Mouse (Mus musculus) midbrain, postnatal 0 days (tissue): ENCODE data around the gene Tagln2. TPM values are rescaled to one million over a fixed set of nuclear protein-coding genes. Genes with fewer than 3 reads are reported as not detected.
A peak's percentile ranks its signal among the peaks of the same experiment; 100 is the strongest.

Experiments
- ATAC-seq: fragments of 200-750 bp; cut with Nextera tagmentation; 2 replicates; pipeline ENCODE4 v1.8.0; 2017; ENCODE audit warnings: moderate number of reproducible peaks, mild to moderate bottlenecking, moderate TSS enrichment, moderate library complexity; ENCODE audit not compliant: low FRiP score
- DNase-seq: peaks from one replicate; pipeline ENCODE4 v3.0.0-alpha.2; 2015; ENCODE audit warnings: low spot score
- H3K27ac ChIP-seq: fragments of 300-500 bp; sonication (generic); 2 replicates; pipeline ENCODE4 v1.5.1; 2014; ENCODE audit warnings: low read depth, mild to moderate bottlenecking, low read length, mixed read lengths
- H3K27me3 ChIP-seq: fragments of 300-500 bp; sonication (generic); 2 replicates; pipeline ENCODE4 v1.6.1; 2014; ENCODE audit warnings: low read length, control low read depth, mixed read lengths; ENCODE audit not compliant: insufficient read depth
- H3K36me3 ChIP-seq: fragments of 300-500 bp; sonication (generic); 2 replicates; pipeline ENCODE4 v1.6.1; 2014; ENCODE audit warnings: low read length, control low read depth, mixed read lengths; ENCODE audit not compliant: insufficient read depth
- H3K4me1 ChIP-seq: fragments of 300-500 bp; sonication (generic); 2 replicates; pipeline ENCODE4 v1.6.1; 2014; ENCODE audit warnings: mild to moderate bottlenecking, control low read depth, antibody characterized with exemption, low read length, mixed read lengths; ENCODE audit not compliant: insufficient read depth
- H3K4me2 ChIP-seq: fragments of 300-500 bp; sonication (generic); 2 replicates; pipeline ENCODE4 v1.6.1; 2014; ENCODE audit warnings: low read depth, mild to moderate bottlenecking, low read length, mixed read lengths; ENCODE audit not compliant: poor library complexity, severe bottlenecking
- H3K4me3 ChIP-seq: fragments of 300-500 bp; sonication (generic); 2 replicates; pipeline ENCODE4 v1.5.1; 2014; ENCODE audit warnings: low read depth, mild to moderate bottlenecking, low read length, moderate library complexity
- H3K9ac ChIP-seq: fragments of 300-500 bp; sonication (generic); replicated peaks from 2 replicates; pipeline ENCODE4 v1.6.1; 2014; ENCODE audit warnings: mild to moderate bottlenecking, low read length, moderate library complexity, mixed read lengths; ENCODE audit not compliant: poor library complexity, severe bottlenecking
- H3K9me3 ChIP-seq: fragments of 300-500 bp; sonication (generic); 2 replicates; pipeline ENCODE4 v1.6.1; 2016; ENCODE audit warnings: low read length, control low read depth
- CTCF ChIP-seq: IDR thresholded peaks from 2 replicates; pipeline ENCODE4 v1.5.1; 2016; ENCODE audit warnings: antibody characterized with exemption, mild to moderate bottlenecking
- WGBS: fragments of 180-500 bp; shearing (Covaris S2); extraction: QIAGEN DNeasy Blood & Tissue Kit; methylation state at CpG from one replicate; pipeline ENCODE4 v1.1.7; 2014; 5-methylcytosine and 5-hydroxymethylcytosine counted together
- polyA plus RNA-seq: library from polyadenylated mRNA; unstranded; fragments of >200 nt; fragmentation: Nextera tagmentation; extraction: Ambion mirVana; gene quantifications from 2 replicates; pipeline ENCODE4 v1.2.1, GENCODE M21; 2015
- total RNA-seq: library from RNA; depleted of rRNA; stranded (reverse); fragments of >200 nt; gene quantifications from 2 replicates; pipeline ENCODE4 v1.2.3, GENCODE M21; 2014

The Tagln2 gene
- total and polyA plus RNA-seq, 2 experiments from 2014 or later, result 36.7 to 41.6 TPM

DNA sequence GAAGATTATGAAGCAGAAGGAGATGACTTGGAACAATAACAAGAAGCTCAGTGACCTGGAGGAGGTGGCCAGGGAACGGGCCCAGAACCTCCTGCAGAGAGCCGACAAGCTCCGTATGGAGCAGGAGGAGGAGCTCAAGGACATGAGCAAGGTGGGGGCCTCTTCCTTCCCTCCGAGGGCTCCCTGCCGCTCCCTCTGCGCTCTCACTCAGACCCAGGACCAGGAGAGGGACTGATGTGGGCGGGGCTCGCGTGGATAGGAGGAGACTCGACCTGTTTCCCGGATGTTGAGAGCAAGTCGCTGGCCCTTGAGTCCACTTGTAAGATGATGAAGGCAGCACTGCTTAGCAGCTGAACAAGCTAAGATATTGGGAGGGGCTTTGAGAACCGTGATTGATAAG, 32.7 kb downstream of the Tagln2 start:
- H3K4me2 ChIP-seq, result peak overlapping the region; percentile 40
- WGBS, result 3% methylated on average over 12 of the region's 13 CpGs
- no peak overlapping the region for H3K9ac ChIP-seq
- DNase-seq (peak; percentile 39), ATAC-seq (peak; percentile 61)
- no peaks in the 10 kb centered on the region for H3K9me3 ChIP-seq
- no peak overlapping the region for H3K27ac ChIP-seq
- H3K36me3 ChIP-seq, result no peaks in the 10 kb centered on the region
- H3K27me3 ChIP-seq, result no peaks in the 10 kb centered on the region
- H3K4me3 ChIP-seq, result peak overlapping the region; percentile 17; the same call in 1 of the 2 replicates
- no peaks in the 10 kb centered on the region for H3K4me1 ChIP-seq
- TF ChIP-seq CTCF, result no peak

DNA sequence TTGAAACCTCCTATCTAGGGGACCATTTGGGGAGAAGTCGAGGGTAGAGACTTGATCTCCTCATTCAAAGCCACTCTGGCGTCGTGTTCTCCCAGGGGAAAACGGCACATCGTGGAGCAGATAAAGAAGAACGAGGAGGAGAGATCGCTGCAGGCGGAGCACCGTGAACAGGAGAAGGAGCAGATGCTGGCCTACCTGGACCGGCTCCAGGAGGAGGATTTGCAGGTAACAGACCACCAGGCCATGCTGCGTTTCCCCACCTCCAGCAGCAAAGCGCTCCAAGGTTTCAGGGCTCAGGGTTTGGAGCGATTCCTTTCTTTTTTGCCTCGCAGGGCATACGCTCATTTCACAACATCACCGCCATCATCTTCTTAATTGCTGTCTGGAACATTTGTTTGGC, 35.3 kb downstream of the Tagln2 start:
- Histone ChIP-seq H3K27ac (no peak overlapping the region), H3K4me2 (no peak overlapping the region), H3K4me1 (peaks cover 2% of the 10 kb centered on the region; the same call in 1 of the 2 replicates), H3K9ac (no peak overlapping the region), H3K27me3 (no peaks in the 10 kb centered on the region), H3K9me3 (no peaks in the 10 kb centered on the region), H3K36me3 (no peaks in the 10 kb centered on the region), H3K4me3 (no peak overlapping the region)
- TF ChIP-seq CTCF, result no peak
- DNase-seq, result no peak
- WGBS, result 83% methylated on average over 16 of the region's 16 CpGs
- ATAC-seq, result no peak

- Histone ChIP-seq H3K4me2 (no peak overlapping the region), H3K9ac (no peak overlapping the region), H3K4me1 (peaks cover 10% of the 10 kb centered on the region; the same call in 1 of the 2 replicates), H3K36me3 (no peaks in the 10 kb centered on the region), H3K27ac (peak overlapping the region; percentile 78; the same call in 1 of the 2 replicates), H3K27me3 (no peaks in the 10 kb centered on the region), H3K9me3 (no peaks in the 10 kb centered on the region), H3K4me3 (no peak overlapping the region)
- no peak for TF ChIP-seq CTCF
- 37% methylated on average over 6 of the region's 6 CpGs for WGBS
- ATAC-seq, result peak; percentile 57
- DNase-seq, result peak; percentile 23
These were observed 40.0 kb downstream of the Tagln2 start for GRCm38 (mm10) chr1:172539827-172540226.

- no peaks in the 10 kb centered on the region for H3K27me3 ChIP-seq
- ATAC-seq (peak; percentile 66), DNase-seq (peak; percentile 11)
- H3K9me3 ChIP-seq, result no peaks in the 10 kb centered on the region
- TF ChIP-seq CTCF, result no peak
- no peak overlapping the region for H3K4me3 ChIP-seq
- H3K36me3 ChIP-seq, result no peaks in the 10 kb centered on the region
- 0 out of 2 replicates have a peak overlapping the region, but pooled peaks have one; percentile 33 for H3K9ac ChIP-seq
- peak overlapping the region; percentile 78 for H3K27ac ChIP-seq
- no peak overlapping the region for H3K4me2 ChIP-seq
- WGBS, result 24% methylated on average over 11 of the region's 11 CpGs
- H3K4me1 ChIP-seq, result peaks cover 10% of the 10 kb centered on the region; the same call in 1 of the 2 replicates
These were observed 40.5 kb downstream of the Tagln2 start for GRCm38 (mm10) chr1:172540283-172540820.

- 96% methylated on average over 4 of the region's 4 CpGs for WGBS
- no peaks in the 10 kb centered on the region for H3K36me3 ChIP-seq
- H3K9me3 ChIP-seq, result no peaks in the 10 kb centered on the region
- no peaks in the 10 kb centered on the region for H3K27me3 ChIP-seq
- ATAC-seq, result no peak
- no peak overlapping the region for H3K4me2 ChIP-seq
- peaks cover 4% of the 10 kb centered on the region; the same call in 1 of the 2 replicates for H3K4me1 ChIP-seq
- TF ChIP-seq CTCF, result no peak
- DNase-seq, result no peak
- H3K4me3 ChIP-seq, result no peak overlapping the region
- no peak overlapping the region for H3K9ac ChIP-seq
- H3K27ac ChIP-seq, result no peak overlapping the region
These were observed 46.2 kb downstream of the Tagln2 start for GRCm38 (mm10) chr1:172546062-172546461.

- Histone ChIP-seq H3K9ac (no peak overlapping the region), H3K27me3 (no peaks in the 10 kb centered on the region), H3K9me3 (no peaks in the 10 kb centered on the region), H3K4me3 (no peak overlapping the region), H3K27ac (no peak overlapping the region), H3K4me1 (peaks cover 4% of the 10 kb centered on the region; the same call in 1 of the 2 replicates), H3K4me2 (no peak overlapping the region), H3K36me3 (no peaks in the 10 kb centered on the region)
- no peak for ATAC-seq
- no peak for DNase-seq
- TF ChIP-seq CTCF, result no peak
- WGBS, result 70% methylated on average over 7 of the region's 7 CpGs
These were observed 48.7 kb downstream of the Tagln2 start for GRCm38 (mm10) chr1:172548501-172548900.
